Mouse (Mus musculus) bone marrow macrophage, adult 2 months (primary cell): Measurements from ENCODE around the gene Plk5.
A peak's percentile ranks its signal among the peaks of the same experiment; 100 is the strongest.

Source experiments
- CTCF ChIP-seq: IDR thresholded peaks from 2 replicates; pipeline ENCODE4 v1.5.1; 2012; ENCODE audit warnings: low read depth, mild to moderate bottlenecking, low read length, moderate library complexity
- POLR2A ChIP-seq: IDR thresholded peaks from 2 replicates; pipeline ENCODE4 v1.6.1; 2012; ENCODE audit warnings: mild to moderate bottlenecking, low read depth, low read length, borderline replicate concordance

DNA sequence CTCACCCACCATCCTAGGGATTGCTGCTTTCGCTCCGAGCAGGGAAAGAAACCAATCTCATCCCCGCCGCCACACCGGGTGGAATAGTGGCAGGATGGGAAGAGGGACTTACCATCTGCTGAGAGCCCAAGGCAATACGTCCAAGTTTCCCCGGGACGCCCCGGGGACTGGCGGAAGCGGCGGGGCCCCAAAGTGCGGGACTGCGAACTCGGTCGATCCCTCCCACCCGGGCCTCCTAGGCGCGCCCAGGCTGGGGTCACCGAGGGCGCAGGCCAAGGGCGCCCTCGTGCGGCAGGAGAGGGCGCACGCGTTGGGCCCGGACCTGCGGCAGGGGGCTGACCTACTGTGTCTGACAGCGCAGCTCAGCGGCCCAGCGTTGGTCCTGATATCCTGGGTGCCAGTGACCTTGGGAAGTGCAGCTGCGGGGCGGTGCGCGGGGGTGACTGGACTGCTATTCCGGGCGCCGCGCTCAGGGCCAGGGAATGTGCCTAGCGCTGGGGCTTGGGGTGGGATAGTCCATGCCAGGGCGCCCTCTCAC is 7.9 kb upstream of the Plk5 start, which contains the start of gene Adamtsl5:
- peak; percentile 63 for TF ChIP-seq CTCF
- TF ChIP-seq POLR2A, result no peak
